Mouse (Mus musculus): Measurements from ENCODE around the gene Rsg1.

- TF ChIP-seq GATA1 (IDR thresholded peaks at IDR 0.05; ENCODE audit: low read length) = no peak
- TF ChIP-seq TAL1 (IDR thresholded peaks at IDR 0.05; ENCODE audit: low read length) = no peak
These were observed 56.6 kb downstream of the Rsg1 start for GRCm38 (mm10) chr4:141270201-141270940.

Data from erythroblast, embryonic 14.5 days (primary cell).